Mouse (Mus musculus): ENCODE results near the gene Igf2bp2. TPM values are rescaled to one million over a fixed set of nuclear protein-coding genes. Genes with fewer than 3 reads are reported as not detected.

The Igf2bp2 gene
- total RNA-seq, 2 experiments from 2014 or later = 23.9 to 24.8 TPM

GRCm38 (mm10) chr16:22015569-22015968, 147.5 kb downstream of the Igf2bp2 start:
- no peak for DNase-seq

DNA sequence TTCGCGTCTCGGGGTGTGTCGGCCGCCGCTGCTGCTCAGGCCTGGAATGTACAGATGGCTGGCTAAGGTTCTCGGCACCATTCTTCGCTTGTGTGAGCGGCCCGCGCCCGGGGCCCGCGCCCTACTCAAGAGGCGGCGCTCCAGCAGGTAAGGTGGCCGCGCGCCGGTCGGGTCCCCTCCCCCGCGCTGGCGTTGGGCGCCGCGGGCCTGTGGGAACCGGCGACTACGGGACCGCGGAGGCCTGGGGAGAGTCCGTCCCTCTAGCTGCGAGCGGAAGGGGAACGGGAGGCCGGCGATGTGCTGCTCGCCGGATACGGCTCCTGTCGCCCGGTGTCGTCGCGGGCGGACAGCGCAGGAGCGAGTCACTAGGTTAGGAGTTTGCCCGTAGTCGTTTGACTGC, 153.5 kb downstream of the Igf2bp2 start:
- no peak for DNase-seq

- peak; percentile 100 for DNase-seq
Measured at GRCm38 (mm10) chr16:22009099-22009584, 154.0 kb downstream of the Igf2bp2 start, which contains the start of gene Senp2. Gene Senp2 (plus strand): TSS chr16:22009484.

Other genes with a start within 250 kb of the Igf2bp2 start
- gene Tmem41a, start 215.7 kb downstream of the Igf2bp2 start, total RNA-seq (2021) = 10 to 100 TPM; 19.4 to 23.7 TPM
- gene Liph, start 167.6 kb downstream of the Igf2bp2 start, total RNA-seq (2021) = under 1 TPM in 1 of 2 experiments, not detected in 1; 0.17 TPM
- 10 to 100 TPM; 25.5 to 26.7 TPM for gene Senp2, start 153.8 kb downstream of the Igf2bp2 start, total RNA-seq (2021)
- 100 to 1,000 TPM; 113 to 120 TPM for gene Tra2b, start 102.7 kb upstream of the Igf2bp2 start, total RNA-seq (2021)